Mouse (Mus musculus) olfactory bulb, adult 2 months (tissue): ENCODE measurements around the gene Zfp638. TPM values are rescaled to one million over a fixed set of nuclear protein-coding genes. Genes with fewer than 3 reads are reported as not detected.
A peak's percentile ranks its signal among the peaks of the same experiment; 100 is the strongest.

Source experiments
- H3K27ac ChIP-seq: fragments of 200-500 bp; 2 replicates; pipeline ENCODE4 v1.5.1; 2012; ENCODE audit warnings: low read depth, low read length; ENCODE audit not compliant: insufficient read depth
- H3K4me1 ChIP-seq: fragments of 200-500 bp; 2 replicates; pipeline ENCODE4 v1.6.1; 2012; ENCODE audit warnings: low read length; ENCODE audit not compliant: control insufficient read depth, insufficient read depth
- H3K4me3 ChIP-seq: fragments of 200-500 bp; 2 replicates; pipeline ENCODE4 v1.5.1; 2012; ENCODE audit warnings: mild to moderate bottlenecking, low read depth, low read length, moderate library complexity; ENCODE audit not compliant: insufficient read depth
- CTCF ChIP-seq: fragments of 200-500 bp; IDR thresholded peaks from 2 replicates; pipeline ENCODE4 v1.5.1; 2012; ENCODE audit warnings: low read depth, mild to moderate bottlenecking, low read length, moderate library complexity; ENCODE audit not compliant: insufficient read depth
- POLR2A ChIP-seq: fragments of 200-500 bp; IDR thresholded peaks from 2 replicates; pipeline ENCODE4 v1.6.1; 2012; ENCODE audit warnings: mild to moderate bottlenecking, low read depth, low read length, moderate library complexity; ENCODE audit not compliant: insufficient read depth
- WGBS: fragments of 180-500 bp; shearing (Covaris S2); methylation state at CpG from one replicate; pipeline ENCODE4 v1.1.7; 2018; 5-methylcytosine and 5-hydroxymethylcytosine counted together
- polyA plus RNA-seq: library from polyadenylated mRNA; stranded (reverse); fragments of >200 nt; gene quantifications from 2 replicates; pipeline ENCODE4 v1.2.4, GENCODE M21; 2012; ENCODE audit warnings: low replicate concordance; ENCODE audit not compliant: missing spikeins, insufficient read depth, insufficient read length

Zfp638 gene
- polyA plus RNA-seq, 1 experiment, result 241 TPM

DNA sequence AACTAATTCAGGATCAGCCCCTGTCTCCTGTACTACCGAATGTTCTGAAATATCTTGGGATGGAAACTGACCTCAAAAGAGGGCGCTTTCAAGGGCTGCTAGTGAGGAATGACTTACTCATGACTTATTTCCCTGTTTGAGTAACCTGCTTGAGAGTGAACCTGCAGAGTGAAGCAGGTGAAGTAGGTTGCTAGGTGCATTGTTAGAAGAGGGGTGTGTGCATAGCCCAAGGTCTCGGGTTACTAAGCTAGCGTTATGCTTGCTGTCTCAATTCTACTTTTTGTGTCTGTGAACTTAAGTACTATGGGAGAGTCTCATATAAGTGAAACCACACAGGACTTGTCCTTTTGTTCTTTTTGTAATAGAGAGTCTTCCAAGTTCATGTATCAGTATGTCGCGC lies 26.8 kb upstream of the Zfp638 start:
- TF ChIP-seq POLR2A, result no peak
- no peak for TF ChIP-seq CTCF
- Histone ChIP-seq H3K4me3 (no peak overlapping the region), H3K27ac (no peak overlapping the region), H3K4me1 (no peaks in the 10 kb centered on the region)
- WGBS, result 90% methylated on average over 6 of the region's 6 CpGs

DNA sequence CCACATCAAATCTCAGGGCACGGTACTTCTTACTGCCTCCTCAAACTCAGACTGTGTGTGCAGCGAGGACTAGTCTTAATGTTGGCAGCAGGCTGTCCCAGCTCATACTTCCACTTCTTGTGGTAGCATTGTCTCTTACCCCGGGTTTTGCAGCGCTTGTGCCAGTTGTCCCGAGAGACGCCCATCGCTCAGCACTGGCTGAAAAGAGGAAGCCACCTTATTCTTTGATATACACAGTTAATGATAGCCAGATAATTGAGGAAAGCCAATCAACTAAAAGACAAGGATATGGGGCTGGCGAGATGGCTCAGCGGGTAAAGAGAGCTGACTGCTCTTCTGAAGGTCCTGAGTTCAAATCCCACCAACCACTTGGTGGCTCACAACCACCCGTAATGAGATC lies 22.0 kb upstream of the Zfp638 start:
- no peaks in the 10 kb centered on the region for H3K4me1 ChIP-seq
- no peak overlapping the region for H3K27ac ChIP-seq
- TF ChIP-seq CTCF (no peak), POLR2A (no peak)
- H3K4me3 ChIP-seq, result no peak overlapping the region
- WGBS, result 86% methylated on average over 10 of the region's 10 CpGs

DNA sequence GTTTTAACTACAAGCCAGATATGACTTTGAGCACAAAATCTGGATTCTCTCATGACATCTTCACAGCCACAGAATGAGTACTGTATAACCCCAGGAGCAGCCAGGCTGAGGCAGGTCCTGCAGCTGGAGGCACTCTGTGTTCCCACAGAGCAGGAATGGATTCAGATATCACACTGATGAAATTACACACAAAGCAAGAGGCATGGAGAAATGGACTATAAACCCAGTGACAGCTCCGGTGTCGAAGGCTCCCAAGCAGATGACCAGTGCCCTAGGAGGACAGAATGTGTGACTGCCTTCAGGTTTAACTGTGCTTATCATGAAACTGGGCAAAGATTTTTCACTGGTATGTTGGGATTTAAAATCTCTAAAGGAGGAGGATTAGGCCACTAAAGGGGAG lies 20.8 kb upstream of the Zfp638 start:
- TF ChIP-seq CTCF (no peak), POLR2A (no peak)
- H3K4me3 ChIP-seq, result no peak overlapping the region
- no peak overlapping the region for H3K27ac ChIP-seq
- 96% methylated on average over 2 of the region's 2 CpGs for WGBS
- H3K4me1 ChIP-seq, result no peaks in the 10 kb centered on the region

DNA sequence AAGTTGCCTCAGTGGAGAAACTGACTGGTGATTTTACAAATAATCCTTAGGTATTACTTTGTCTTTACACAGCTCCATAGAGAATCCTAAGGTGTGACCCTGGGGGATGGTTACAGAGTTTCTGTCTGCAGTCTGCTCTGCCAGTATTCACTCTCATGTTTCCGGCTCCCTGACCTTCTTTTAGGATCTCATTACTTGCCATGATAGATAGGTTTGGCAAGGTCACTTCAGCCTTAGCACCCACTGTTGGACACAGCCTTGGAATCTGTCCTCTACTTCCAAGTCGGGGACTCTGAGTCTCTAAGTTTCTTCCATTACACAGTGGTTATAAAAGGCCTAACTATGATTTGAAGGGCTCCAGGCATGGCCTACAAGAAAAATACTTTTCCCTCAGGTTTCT lies 17.5 kb upstream of the Zfp638 start:
- TF ChIP-seq CTCF (no peak), POLR2A (no peak)
- Histone ChIP-seq H3K27ac (no peak overlapping the region), H3K4me1 (no peaks in the 10 kb centered on the region), H3K4me3 (no peak overlapping the region)
- 93% methylated on average over 2 of the region's 2 CpGs for WGBS

DNA sequence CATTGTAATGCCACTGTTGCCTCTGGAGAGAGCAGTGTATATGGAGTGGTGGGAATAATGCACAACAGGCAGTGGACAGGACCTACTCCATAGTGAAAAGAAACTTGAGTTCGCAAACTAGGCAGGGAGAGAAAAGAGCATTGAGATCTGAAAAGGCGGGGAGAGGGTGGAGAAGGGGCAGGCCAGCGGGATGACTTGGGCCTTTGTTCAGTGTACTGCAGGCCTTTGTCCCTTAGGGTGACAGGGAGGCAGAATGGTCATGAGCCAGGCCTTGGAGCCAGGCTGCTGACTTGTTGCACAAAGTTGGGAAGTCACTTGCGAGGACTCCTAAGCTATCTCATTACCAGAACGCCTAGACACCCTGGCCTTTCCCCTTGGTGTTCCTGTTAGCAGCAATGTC lies 9.4 kb upstream of the Zfp638 start:
- Histone ChIP-seq H3K4me1 (no peaks in the 10 kb centered on the region), H3K27ac (no peak overlapping the region), H3K4me3 (no peak overlapping the region)
- TF ChIP-seq POLR2A (no peak), CTCF (no peak)
- whole genome bisulfite sequencing, result 66% methylated on average over 5 of the region's 5 CpGs

DNA sequence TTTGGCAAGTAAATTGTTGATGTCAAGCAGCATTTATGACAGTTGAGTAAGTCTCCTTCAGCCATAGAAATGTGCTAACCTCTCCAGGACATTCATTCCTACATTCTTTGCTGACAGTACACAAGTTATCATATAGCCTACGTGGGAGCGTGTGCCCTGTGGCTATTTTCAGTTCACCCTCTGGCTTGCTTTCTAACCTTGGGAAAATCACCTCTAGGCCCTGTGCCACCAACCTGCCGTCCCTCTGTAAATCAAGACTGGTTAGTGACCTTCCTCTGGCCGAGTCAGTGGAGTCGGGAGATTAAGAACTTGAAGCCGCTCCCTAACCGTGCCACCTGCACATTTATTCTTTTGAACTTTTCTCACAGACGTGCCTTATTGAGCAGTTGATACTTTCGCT lies 6.9 kb upstream of the Zfp638 start:
- Histone ChIP-seq H3K4me1 (peaks cover 2% of the 10 kb centered on the region; the same call in 1 of the 2 replicates), H3K4me3 (no peak overlapping the region), H3K27ac (no peak overlapping the region)
- no peak for TF ChIP-seq POLR2A
- WGBS, result 93% methylated on average over 9 of the region's 9 CpGs

DNA sequence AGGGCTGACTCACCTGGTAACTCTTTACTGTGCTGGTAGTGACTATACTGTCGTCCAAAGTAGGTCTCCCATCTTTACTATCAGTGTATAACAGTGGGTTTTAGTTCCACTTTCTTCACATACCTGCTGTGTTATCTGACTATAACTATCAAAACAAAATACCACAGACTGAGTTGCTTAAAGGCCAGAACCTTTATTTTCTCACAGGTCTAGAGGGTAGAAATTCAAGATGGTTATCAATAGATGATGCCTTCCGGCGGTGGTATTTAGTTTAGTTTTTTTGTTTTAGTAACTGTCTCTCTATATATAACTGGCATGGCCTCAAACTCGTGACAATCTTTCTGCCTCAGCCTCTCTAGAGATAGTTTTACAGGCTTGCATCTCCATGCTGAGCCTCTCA lies 3.4 kb upstream of the Zfp638 start:
- Histone ChIP-seq H3K4me1 (peaks cover 8% of the 10 kb centered on the region; the same call in 1 of the 2 replicates), H3K27ac (no peak overlapping the region), H3K4me3 (no peak overlapping the region)
- TF ChIP-seq CTCF, result no peak
- TF ChIP-seq POLR2A, result no peak
- 78% methylated on average over 4 of the region's 4 CpGs for WGBS

DNA sequence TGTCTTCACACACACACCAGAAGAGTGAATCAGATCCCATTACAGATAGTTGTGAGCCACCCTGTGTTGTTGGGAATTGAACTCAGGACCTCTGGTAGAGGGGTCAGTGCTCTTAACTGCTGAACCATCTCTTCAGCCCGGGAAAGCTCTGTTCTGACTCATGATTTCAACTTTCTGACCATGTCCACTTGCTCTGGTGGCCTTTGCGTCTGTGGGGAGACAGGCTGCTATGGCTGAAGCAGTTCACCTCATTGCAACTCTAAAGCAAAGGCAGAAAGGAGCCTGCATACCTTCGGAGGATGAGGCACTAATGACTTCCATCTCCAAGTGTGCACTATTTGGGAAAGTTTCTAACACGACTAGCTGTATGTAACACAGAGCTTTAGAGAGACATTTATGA lies 486 bp upstream of the Zfp638 start:
- Histone ChIP-seq H3K27ac (no peak overlapping the region), H3K4me1 (peaks cover 8% of the 10 kb centered on the region; the same call in 1 of the 2 replicates), H3K4me3 (no peak overlapping the region)
- 30% methylated on average over 4 of the region's 4 CpGs for WGBS
- TF ChIP-seq POLR2A (no peak), CTCF (no peak)

DNA sequence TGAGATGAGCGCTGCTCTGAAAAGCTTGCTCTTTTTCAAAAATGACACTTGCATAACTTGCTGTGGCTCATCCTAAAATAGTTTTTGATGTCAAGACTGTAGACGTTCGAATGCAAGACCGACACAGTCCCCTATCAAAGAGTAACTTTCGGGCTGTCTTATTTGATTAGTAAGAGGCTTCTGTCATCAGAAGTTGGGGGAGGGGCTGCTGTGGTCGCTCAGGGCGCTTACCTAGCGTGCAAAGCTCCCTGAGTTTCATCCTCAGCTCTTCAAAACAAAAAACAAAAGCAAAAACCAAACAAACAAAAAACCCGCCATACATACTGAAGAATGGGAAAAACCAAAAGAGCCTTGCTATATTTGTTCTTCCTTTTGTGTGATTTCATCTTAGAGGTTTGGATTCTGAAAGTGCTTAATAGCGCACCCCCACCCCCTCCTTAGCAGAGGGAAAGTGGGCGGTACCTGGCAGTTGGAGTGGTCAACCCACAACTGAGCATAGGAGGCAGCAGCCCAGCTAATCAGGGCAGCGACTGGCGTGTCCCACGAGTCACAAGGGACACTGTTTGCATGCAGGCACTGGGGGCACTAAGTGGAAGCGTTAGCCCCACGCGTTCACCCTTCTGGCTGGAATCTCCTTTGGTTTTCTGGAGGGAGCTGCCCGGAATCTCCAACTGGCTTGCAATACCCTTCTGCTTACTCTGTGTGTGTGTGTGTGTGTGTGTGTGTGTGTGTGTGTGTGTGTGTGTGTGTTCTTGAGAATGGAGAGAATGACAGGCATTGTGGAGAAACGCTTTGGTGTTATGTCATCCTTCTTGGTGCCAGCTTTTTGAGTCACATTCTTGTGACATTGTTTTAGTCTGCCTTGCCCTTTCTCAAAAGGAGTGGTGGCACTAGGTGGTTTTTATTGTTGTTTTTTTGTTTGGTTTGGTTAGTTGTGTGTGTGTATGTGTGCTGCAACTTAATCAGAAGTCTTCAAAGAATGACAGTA lies 983 bp downstream of the Zfp638 start:
- no peak for TF ChIP-seq CTCF
- no peak for TF ChIP-seq POLR2A
- H3K27ac ChIP-seq, result no peak overlapping the region
- peak overlapping the region; percentile 77 for H3K4me3 ChIP-seq
- WGBS, result 4% methylated on average over 19 of the region's 19 CpGs
- peaks cover 8% of the 10 kb centered on the region; the same call in 1 of the 2 replicates for H3K4me1 ChIP-seq
